Mouse (Mus musculus): ENCODE results near the gene Zfp982. TPM values are rescaled to one million over a fixed set of nuclear protein-coding genes. Genes with fewer than 3 reads are reported as not detected.
"Not testable (repeated sequence)": the region's sequence is repeated elsewhere in the genome, so short reads cannot be mapped to it uniquely, and the experiment has no call there.

Zfp982 gene
- total RNA-seq (2018; cell fraction: chromatin; rRNA removed) = 1 to 10 TPM in 4 of 26 experiments, under 1 TPM in 6, not detected in 16; 0.52 to 1.6 (median 0.88) TPM
- total RNA-seq (2018; cell fraction: cytosol; rRNA removed) = 1 to 10 TPM in 11 of 26 experiments, under 1 TPM in 15; 0.19 to 1.7 (median 0.81) TPM
- 1 to 10 TPM in 5 of 26 experiments, under 1 TPM in 12, not detected in 9; 0.45 to 1.6 (median 0.77) TPM for total RNA-seq (2018; cell fraction: nucleus; rRNA removed)
- polyA plus RNA-seq (2018) = 0.21 to 0.39 TPM (median 0.25 TPM) in 3 replicates

- 86% methylated on average over 7 of the region's 7 CpGs for WGBS (ENCODE audit: missing documents)
- not testable (repeated sequence) for H3K36me3 ChIP-seq (ENCODE audit: inconsistent target); H3K27ac ChIP-seq; H3K79me2 ChIP-seq (ENCODE audit: inconsistent target); H3K4me3 ChIP-seq (ENCODE audit: inconsistent target)
These were observed at the start of gene Zfp982 for GRCm38 (mm10) chr4:147492117-147492516. Zfp982 (plus strand) TSS chr4:147492417.

- not testable (repeated sequence) for H3K27ac ChIP-seq; H3K4me3 ChIP-seq (ENCODE audit: inconsistent target); H3K36me3 ChIP-seq (ENCODE audit: inconsistent target); H3K79me2 ChIP-seq (ENCODE audit: inconsistent target)
- 9% methylated on average over 50 of the region's 52 CpGs for WGBS (ENCODE audit: missing documents)
These were observed 49.3 kb upstream of the Zfp982 start for GRCm38 (mm10) chr4:147442649-147443553.

GRCm38 (mm10) chr4:147443554-147443927 is 48.7 kb upstream of the Zfp982 start:
- WGBS (ENCODE audit: missing documents) = 46% methylated on average over 8 of the region's 8 CpGs
- not testable (repeated sequence) for H3K79me2 ChIP-seq (ENCODE audit: inconsistent target); H3K27ac ChIP-seq; H3K36me3 ChIP-seq (ENCODE audit: inconsistent target); H3K4me3 ChIP-seq (ENCODE audit: inconsistent target)

GRCm38 (mm10) chr4:147445371-147445770 is 46.8 kb upstream of the Zfp982 start:
- H3K36me3 ChIP-seq (ENCODE audit: inconsistent target); H3K79me2 ChIP-seq (ENCODE audit: inconsistent target); H3K4me3 ChIP-seq (ENCODE audit: inconsistent target); H3K27ac ChIP-seq: not testable (repeated sequence)

GRCm38 (mm10) chr4:147448358-147448757 is 43.9 kb upstream of the Zfp982 start:
- Histone ChIP-seq H3K79me2 (ENCODE audit: inconsistent target) (no peaks in the 10 kb centered on the region), H3K27ac (no peak overlapping the region), H3K36me3 (ENCODE audit: inconsistent target) (no peaks in the 10 kb centered on the region), H3K4me3 (ENCODE audit: inconsistent target) (no peak overlapping the region)
- WGBS (ENCODE audit: missing documents) = 74% methylated on average over 2 of the region's 2 CpGs

- H3K79me2 ChIP-seq (ENCODE audit: inconsistent target) = no peaks in the 10 kb centered on the region
- WGBS (ENCODE audit: missing documents) = 49% methylated on average over 13 of the region's 13 CpGs
- no peak overlapping the region for H3K27ac ChIP-seq
- no peaks in the 10 kb centered on the region for H3K36me3 ChIP-seq (ENCODE audit: inconsistent target)
- H3K4me3 ChIP-seq (ENCODE audit: inconsistent target) = no peak overlapping the region
These were observed 43.1 kb upstream of the Zfp982 start for GRCm38 (mm10) chr4:147449099-147449581.

- not testable (repeated sequence) for H3K4me3 ChIP-seq (ENCODE audit: inconsistent target); H3K27ac ChIP-seq; H3K36me3 ChIP-seq (ENCODE audit: inconsistent target); H3K79me2 ChIP-seq (ENCODE audit: inconsistent target)
- WGBS (ENCODE audit: missing documents) = 83% methylated on average over 2 of the region's 2 CpGs
These were observed 42.2 kb upstream of the Zfp982 start for GRCm38 (mm10) chr4:147449986-147450385.

- not testable (repeated sequence) for H3K36me3 ChIP-seq (ENCODE audit: inconsistent target); H3K79me2 ChIP-seq (ENCODE audit: inconsistent target); H3K4me3 ChIP-seq (ENCODE audit: inconsistent target); H3K27ac ChIP-seq
- 91% methylated on average over 7 of the region's 7 CpGs for WGBS (ENCODE audit: missing documents)
These were observed 25.0 kb upstream of the Zfp982 start for GRCm38 (mm10) chr4:147467207-147467606.

GRCm38 (mm10) chr4:147498772-147499613 is 6.8 kb downstream of the Zfp982 start:
- H3K4me3 ChIP-seq (ENCODE audit: inconsistent target); H3K36me3 ChIP-seq (ENCODE audit: inconsistent target); H3K79me2 ChIP-seq (ENCODE audit: inconsistent target); H3K27ac ChIP-seq: not testable (repeated sequence)
- 91% methylated on average over 5 of the region's 5 CpGs for WGBS (ENCODE audit: missing documents)

GRCm38 (mm10) chr4:147509174-147509573 is 17.0 kb downstream of the Zfp982 start:
- Histone ChIP-seq H3K4me3 (ENCODE audit: inconsistent target) (no peak overlapping the region), H3K36me3 (ENCODE audit: inconsistent target) (no peaks in the 10 kb centered on the region), H3K27ac (no peak overlapping the region), H3K79me2 (ENCODE audit: inconsistent target) (no peaks in the 10 kb centered on the region)
- WGBS (ENCODE audit: missing documents) = 84% methylated on average over 2 of the region's 2 CpGs

GRCm38 (mm10) chr4:147518981-147519380 is 26.8 kb downstream of the Zfp982 start:
- Histone ChIP-seq H3K79me2 (ENCODE audit: inconsistent target) (no peaks in the 10 kb centered on the region), H3K36me3 (ENCODE audit: inconsistent target) (no peaks in the 10 kb centered on the region), H3K4me3 (ENCODE audit: inconsistent target) (no peak overlapping the region), H3K27ac (no peak overlapping the region)
- 69% methylated on average over 2 of the region's 2 CpGs for WGBS (ENCODE audit: missing documents)

- H3K4me3 ChIP-seq (ENCODE audit: inconsistent target) = no peak overlapping the region
- H3K36me3 ChIP-seq (ENCODE audit: inconsistent target) = no peaks in the 10 kb centered on the region
- no peak overlapping the region for H3K27ac ChIP-seq
- no peaks in the 10 kb centered on the region for H3K79me2 ChIP-seq (ENCODE audit: inconsistent target)
These were observed 27.9 kb downstream of the Zfp982 start for GRCm38 (mm10) chr4:147520100-147520499.

GRCm38 (mm10) chr4:147525125-147525524 is 32.9 kb downstream of the Zfp982 start:
- no peaks in the 10 kb centered on the region for H3K79me2 ChIP-seq (ENCODE audit: inconsistent target)
- 83% methylated on average over 1 of the region's 1 CpGs for WGBS (ENCODE audit: missing documents)
- H3K27ac ChIP-seq = no peak overlapping the region
- no peaks in the 10 kb centered on the region for H3K36me3 ChIP-seq (ENCODE audit: inconsistent target)
- no peak overlapping the region for H3K4me3 ChIP-seq (ENCODE audit: inconsistent target)

GRCm38 (mm10) chr4:147530366-147530765 is 38.1 kb downstream of the Zfp982 start:
- 91% methylated on average over 1 of the region's 1 CpGs for WGBS (ENCODE audit: missing documents)
- H3K27ac ChIP-seq = no peak overlapping the region
- no peak overlapping the region for H3K4me3 ChIP-seq (ENCODE audit: inconsistent target)
- no peaks in the 10 kb centered on the region for H3K36me3 ChIP-seq (ENCODE audit: inconsistent target)
- H3K79me2 ChIP-seq (ENCODE audit: inconsistent target) = no peaks in the 10 kb centered on the region

GRCm38 (mm10) chr4:147535916-147536315 is 43.7 kb downstream of the Zfp982 start:
- not testable (repeated sequence) for H3K27ac ChIP-seq; H3K4me3 ChIP-seq (ENCODE audit: inconsistent target); H3K36me3 ChIP-seq (ENCODE audit: inconsistent target); H3K79me2 ChIP-seq (ENCODE audit: inconsistent target)

All from macrophage (primary cell).